Mouse (Mus musculus) neural tube, embryonic 13.5 days (tissue): ENCODE measurements around the gene Ccr3. TPM values are rescaled to one million over a fixed set of nuclear protein-coding genes. Genes with fewer than 3 reads are reported as not detected.
"Not testable (repeated sequence)": the region's sequence is repeated elsewhere in the genome, so short reads cannot be mapped to it uniquely, and the experiment has no call there.

Source experiments
- ATAC-seq: fragments of 200-750 bp; cut with Nextera tagmentation; 2 replicates; pipeline ENCODE4 v1.8.0; 2017; ENCODE audit warnings: low read depth, mild to moderate bottlenecking, moderate TSS enrichment, moderate library complexity
- H3K27ac ChIP-seq: fragments of 300-500 bp; sonication (generic); replicated peaks from 2 replicates; pipeline ENCODE4 v1.5.1; 2015; ENCODE audit warnings: moderate library complexity, mild to moderate bottlenecking, inconsistent platforms
- H3K27me3 ChIP-seq: fragments of 300-500 bp; sonication (generic); 2 replicates; pipeline ENCODE4 v1.6.1; 2015; ENCODE audit warnings: mild to moderate bottlenecking, inconsistent platforms
- H3K36me3 ChIP-seq: fragments of 300-500 bp; sonication (generic); 2 replicates; pipeline ENCODE4 v1.6.1; 2015; ENCODE audit warnings: mild to moderate bottlenecking, inconsistent platforms
- H3K4me1 ChIP-seq: fragments of 300-500 bp; sonication (generic); replicated peaks from 2 replicates; pipeline ENCODE4 v1.6.1; 2015; ENCODE audit warnings: inconsistent platforms
- H3K4me2 ChIP-seq: fragments of 300-500 bp; sonication (generic); 2 replicates; pipeline ENCODE4 v1.6.1; 2015; ENCODE audit warnings: inconsistent platforms, mild to moderate bottlenecking, moderate library complexity
- H3K4me3 ChIP-seq: fragments of 300-500 bp; sonication (generic); 2 replicates; pipeline ENCODE4 v1.5.1; 2015; ENCODE audit warnings: mild to moderate bottlenecking, inconsistent platforms
- H3K9ac ChIP-seq: fragments of 300-500 bp; sonication (generic); 2 replicates; pipeline ENCODE4 v1.6.1; 2015; ENCODE audit warnings: moderate library complexity, mild to moderate bottlenecking, inconsistent platforms
- H3K9me3 ChIP-seq: fragments of 300-500 bp; sonication (generic); 2 replicates; pipeline ENCODE4 v1.6.1; 2016; ENCODE audit warnings: inconsistent platforms
- WGBS: fragments of 180-500 bp; shearing (Covaris S2); methylation state at CpG from one replicate; pipeline ENCODE4 v1.1.7; 2015; 5-methylcytosine and 5-hydroxymethylcytosine counted together
- polyA plus RNA-seq: library from polyadenylated mRNA; unstranded; fragments of >200 nt; fragmentation: Nextera tagmentation; extraction: Ambion mirVana; gene quantifications from 2 replicates; pipeline ENCODE4 v1.2.1, GENCODE M21; 2015

Gene Ccr3
- polyA plus RNA-seq = not detected in 2 replicates

- 91% methylated on average over 1 of the region's 1 CpGs for WGBS
- no peak within 1 kb of the TSS for H3K4me2 ChIP-seq
- H3K36me3 ChIP-seq = no peaks in the 10 kb centered on the region
- H3K4me1 ChIP-seq = no peaks in the 10 kb centered on the region
- H3K4me3 ChIP-seq = no peak within 1 kb of the TSS
- H3K9ac ChIP-seq = no peak within 1 kb of the TSS
- no peak for ATAC-seq
- H3K9me3 ChIP-seq = no peaks in the 10 kb centered on the region
- H3K27ac ChIP-seq = no peak within 1 kb of the TSS
- no peaks in the 10 kb centered on the region for H3K27me3 ChIP-seq
Measured at GRCm38 (mm10) chr9:124021672-124022071, at the start of gene Ccr3. Gene Ccr3, plus strand, starts transcription at chr9:124021972.

DNA sequence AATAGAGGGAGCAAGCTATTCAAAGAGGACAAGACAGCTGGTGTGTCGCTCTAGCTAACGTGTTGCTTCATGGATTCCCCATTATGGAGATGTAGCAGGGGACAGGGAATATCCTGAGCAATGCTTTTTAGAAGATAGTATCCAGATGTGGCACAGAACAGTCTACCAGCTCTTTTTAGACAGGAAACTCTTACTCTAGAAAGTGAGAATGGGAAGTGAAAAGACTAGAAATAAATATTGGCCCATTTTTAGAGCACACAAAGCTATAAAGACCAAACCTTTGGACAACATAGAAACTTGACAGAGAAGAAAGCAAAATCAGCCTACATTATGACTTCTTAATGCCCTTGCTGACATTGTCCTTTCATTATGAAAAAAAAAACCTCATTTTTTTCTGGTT, 46.1 kb upstream of the Ccr3 start:
- Histone ChIP-seq H3K4me2 (no peak overlapping the region), H3K27me3 (no peaks in the 10 kb centered on the region), H3K4me1 (no peaks in the 10 kb centered on the region), H3K9me3 (no peaks in the 10 kb centered on the region), H3K27ac (no peak overlapping the region), H3K36me3 (no peaks in the 10 kb centered on the region), H3K9ac (no peak overlapping the region), H3K4me3 (no peak overlapping the region)
- WGBS = 81% methylated on average over 2 of the region's 2 CpGs
- ATAC-seq = no peak

DNA sequence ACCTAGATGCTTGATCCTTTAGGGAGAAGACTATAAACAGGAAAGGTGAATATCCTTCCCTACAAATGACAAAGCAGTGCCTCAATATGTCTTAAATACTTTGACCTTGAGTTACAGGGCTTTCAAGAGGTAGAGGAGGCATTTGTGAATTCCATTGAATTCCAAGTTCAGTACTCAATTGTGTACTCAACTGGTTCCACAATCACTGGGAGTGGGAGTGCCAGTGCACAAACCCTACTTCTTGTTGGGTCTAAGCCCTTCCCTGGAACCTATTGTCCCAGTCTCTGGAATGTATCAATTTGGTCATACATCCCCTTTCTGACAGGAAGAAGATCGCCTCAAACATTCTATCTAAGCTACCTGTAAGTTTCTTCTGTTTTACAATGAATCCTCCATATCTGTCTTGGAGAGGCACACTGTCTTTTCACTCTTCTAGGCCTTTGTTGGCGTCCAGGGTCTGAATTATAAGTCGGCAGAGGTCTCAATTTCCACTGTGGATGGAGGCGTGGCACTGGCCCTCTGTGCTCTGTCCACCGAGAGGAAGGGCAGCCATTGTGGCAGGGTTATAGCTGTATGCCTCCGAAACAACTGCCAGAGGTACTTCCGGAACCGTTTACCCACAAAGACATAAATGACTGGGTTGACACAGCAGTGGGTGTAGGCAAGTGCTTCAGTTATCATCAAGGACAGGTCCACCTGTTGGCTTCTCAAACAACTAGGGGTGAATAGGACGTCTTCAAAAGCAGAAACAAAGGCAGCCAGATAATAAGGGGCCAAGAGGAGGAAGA, 44.7 kb upstream of the Ccr3 start:
- 80% methylated on average over 9 of the region's 9 CpGs for WGBS
- no peak overlapping the region for H3K4me2 ChIP-seq
- no peaks in the 10 kb centered on the region for H3K27me3 ChIP-seq
- H3K27ac ChIP-seq = no peak overlapping the region
- no peak for ATAC-seq
- H3K4me1 ChIP-seq = no peaks in the 10 kb centered on the region
- no peak overlapping the region for H3K9ac ChIP-seq
- no peaks in the 10 kb centered on the region for H3K9me3 ChIP-seq
- no peak overlapping the region for H3K4me3 ChIP-seq
- no peaks in the 10 kb centered on the region for H3K36me3 ChIP-seq

DNA sequence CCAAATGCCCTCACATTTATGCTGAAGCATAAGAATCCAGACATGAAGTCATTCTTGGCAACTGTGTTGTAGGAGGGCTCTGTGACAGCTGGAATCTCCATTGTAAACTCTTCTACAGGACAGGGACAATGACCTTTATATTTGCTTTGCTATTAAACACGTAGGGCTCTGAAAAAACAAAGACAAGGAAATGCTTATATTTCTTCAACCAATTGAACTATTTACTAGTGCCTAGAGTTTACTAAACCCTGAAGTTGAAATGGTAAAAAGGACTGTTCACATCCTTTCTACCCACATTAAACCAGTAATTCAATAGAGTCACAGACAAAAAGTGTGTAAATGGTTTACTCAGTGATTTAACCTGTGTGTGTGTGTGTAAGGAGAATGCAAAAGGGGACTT, 43.5 kb upstream of the Ccr3 start, which contains the start of gene Ccr1l1:
TSS of gene Ccr1l1 (minus strand) at position 101 of the 400 bp plus-strand sequence.
- no peak within 1 kb of the TSS for H3K9ac ChIP-seq
- no peaks in the 10 kb centered on the region for H3K27me3 ChIP-seq
- H3K36me3 ChIP-seq = no peaks in the 10 kb centered on the region
- 68% methylated on average over 1 of the region's 1 CpGs for WGBS
- ATAC-seq = no peak
- no peaks in the 10 kb centered on the region for H3K9me3 ChIP-seq
- H3K4me1 ChIP-seq = no peaks in the 10 kb centered on the region
- H3K4me2 ChIP-seq = no peak within 1 kb of the TSS
- no peak within 1 kb of the TSS for H3K4me3 ChIP-seq
- H3K27ac ChIP-seq = no peak within 1 kb of the TSS

- whole genome bisulfite sequencing = no CpG with 5 or more reads among the region's 3 CpGs
- not testable (repeated sequence) for H3K27me3 ChIP-seq, H3K27ac ChIP-seq, H3K9me3 ChIP-seq, H3K4me3 ChIP-seq, H3K9ac ChIP-seq, H3K36me3 ChIP-seq, H3K4me1 ChIP-seq, H3K4me2 ChIP-seq, ATAC-seq
Measured at GRCm38 (mm10) chr9:123980858-123981475, 40.8 kb upstream of the Ccr3 start.

- H3K27ac ChIP-seq = no peak overlapping the region
- no peak for ATAC-seq
- H3K4me3 ChIP-seq = no peak overlapping the region
- H3K27me3 ChIP-seq = no peaks in the 10 kb centered on the region
- H3K9me3 ChIP-seq = no peaks in the 10 kb centered on the region
- no peak overlapping the region for H3K9ac ChIP-seq
- no peaks in the 10 kb centered on the region for H3K36me3 ChIP-seq
- H3K4me1 ChIP-seq = no peaks in the 10 kb centered on the region
- no peak overlapping the region for H3K4me2 ChIP-seq
- WGBS = 82% methylated on average over 4 of the region's 4 CpGs
Measured at GRCm38 (mm10) chr9:123981909-123982308, 39.9 kb upstream of the Ccr3 start.

DNA sequence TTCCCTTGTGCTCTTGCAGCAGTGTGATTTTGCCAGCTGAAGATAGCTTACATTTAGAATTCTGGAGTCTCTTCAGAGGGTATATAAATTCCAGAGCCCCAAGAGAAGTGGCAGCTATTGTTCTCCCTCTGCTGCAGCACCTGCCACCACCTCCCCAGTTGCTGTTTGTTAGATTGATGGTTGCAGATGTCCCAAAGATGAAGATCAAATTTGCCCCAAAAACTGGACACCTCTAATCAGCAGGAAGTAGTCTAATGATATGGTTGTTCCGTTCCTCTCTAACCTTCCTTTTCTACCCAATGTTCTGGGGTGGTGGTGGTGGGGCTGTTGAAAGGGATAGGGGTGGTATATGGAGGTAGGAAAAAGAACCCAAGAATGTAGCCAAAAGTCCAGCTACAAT, 39.1 kb upstream of the Ccr3 start:
- H3K36me3 ChIP-seq = no peaks in the 10 kb centered on the region
- H3K9me3 ChIP-seq = no peaks in the 10 kb centered on the region
- no peak for ATAC-seq
- H3K4me3 ChIP-seq = no peak overlapping the region
- no peak overlapping the region for H3K4me2 ChIP-seq
- no peaks in the 10 kb centered on the region for H3K27me3 ChIP-seq
- no peaks in the 10 kb centered on the region for H3K4me1 ChIP-seq
- WGBS = 87% methylated on average over 1 of the region's 1 CpGs
- no peak overlapping the region for H3K27ac ChIP-seq
- H3K9ac ChIP-seq = no peak overlapping the region

DNA sequence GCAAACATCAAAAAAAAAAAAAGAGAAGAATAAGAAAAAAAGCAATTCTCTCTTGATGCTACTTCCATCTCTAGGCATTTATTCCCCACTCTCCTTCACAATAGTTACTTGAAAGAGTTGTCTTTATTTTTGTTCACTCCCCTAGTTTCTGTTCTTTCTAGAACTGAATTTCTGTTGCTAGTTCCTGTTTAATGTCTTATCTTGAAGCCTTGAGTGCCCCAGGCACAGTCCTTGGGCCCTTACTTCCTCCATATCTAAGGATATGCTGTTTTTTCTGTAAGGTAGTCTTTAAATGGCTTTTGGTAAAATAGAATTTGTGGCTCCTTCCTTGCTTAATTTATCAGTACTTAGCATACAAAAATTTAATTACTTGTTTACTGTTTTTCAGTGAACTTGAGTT, 36.8 kb upstream of the Ccr3 start:
- Histone ChIP-seq H3K27ac (no peak overlapping the region), H3K4me1 (no peaks in the 10 kb centered on the region), H3K9me3 (no peaks in the 10 kb centered on the region), H3K9ac (no peak overlapping the region), H3K27me3 (no peaks in the 10 kb centered on the region), H3K36me3 (no peaks in the 10 kb centered on the region), H3K4me3 (no peak overlapping the region), H3K4me2 (no peak overlapping the region)
- no peak for ATAC-seq

GRCm38 (mm10) chr9:123986217-123986616, 35.6 kb upstream of the Ccr3 start:
- 85% methylated on average over 2 of the region's 2 CpGs for WGBS
- no peak overlapping the region for H3K4me3 ChIP-seq
- H3K9ac ChIP-seq = no peak overlapping the region
- H3K4me1 ChIP-seq = no peaks in the 10 kb centered on the region
- no peak overlapping the region for H3K27ac ChIP-seq
- H3K9me3 ChIP-seq = no peaks in the 10 kb centered on the region
- ATAC-seq = no peak
- H3K4me2 ChIP-seq = no peak overlapping the region
- H3K27me3 ChIP-seq = no peaks in the 10 kb centered on the region
- no peaks in the 10 kb centered on the region for H3K36me3 ChIP-seq

DNA sequence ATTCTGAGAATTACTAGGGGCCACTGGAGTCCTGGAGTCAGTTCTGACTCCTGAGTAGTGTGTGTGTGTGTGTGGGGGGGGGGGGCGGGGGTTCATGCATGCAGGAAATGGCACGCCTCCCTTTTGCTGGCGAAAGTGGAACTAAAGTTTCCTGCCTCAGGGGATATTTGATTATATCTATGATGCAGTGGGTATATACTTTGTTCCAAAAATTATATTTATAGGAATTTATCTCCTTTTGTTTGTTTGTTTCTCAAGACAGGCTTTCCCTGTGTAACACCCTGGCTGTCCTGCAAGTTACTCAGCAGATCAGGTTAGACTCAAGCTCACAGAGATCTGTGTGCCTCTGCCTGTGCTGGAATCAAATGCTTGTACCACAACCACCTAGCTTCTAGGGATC, 32.1 kb upstream of the Ccr3 start:
- 94% methylated on average over 3 of the region's 3 CpGs for WGBS
- Histone ChIP-seq H3K9ac (no peak overlapping the region), H3K4me1 (no peaks in the 10 kb centered on the region), H3K4me3 (no peak overlapping the region), H3K4me2 (no peak overlapping the region), H3K9me3 (no peaks in the 10 kb centered on the region), H3K36me3 (no peaks in the 10 kb centered on the region), H3K27me3 (no peaks in the 10 kb centered on the region), H3K27ac (no peak overlapping the region)
- ATAC-seq = no peak

- H3K4me1 ChIP-seq = no peaks in the 10 kb centered on the region
- no peak overlapping the region for H3K4me3 ChIP-seq
- H3K27ac ChIP-seq = no peak overlapping the region
- WGBS = 58% methylated on average over 1 of the region's 1 CpGs
- no peaks in the 10 kb centered on the region for H3K36me3 ChIP-seq
- no peak for ATAC-seq
- no peak overlapping the region for H3K4me2 ChIP-seq
- H3K9me3 ChIP-seq = no peaks in the 10 kb centered on the region
- no peak overlapping the region for H3K9ac ChIP-seq
- no peaks in the 10 kb centered on the region for H3K27me3 ChIP-seq
Measured at GRCm38 (mm10) chr9:123991312-123991906, 30.4 kb upstream of the Ccr3 start.

DNA sequence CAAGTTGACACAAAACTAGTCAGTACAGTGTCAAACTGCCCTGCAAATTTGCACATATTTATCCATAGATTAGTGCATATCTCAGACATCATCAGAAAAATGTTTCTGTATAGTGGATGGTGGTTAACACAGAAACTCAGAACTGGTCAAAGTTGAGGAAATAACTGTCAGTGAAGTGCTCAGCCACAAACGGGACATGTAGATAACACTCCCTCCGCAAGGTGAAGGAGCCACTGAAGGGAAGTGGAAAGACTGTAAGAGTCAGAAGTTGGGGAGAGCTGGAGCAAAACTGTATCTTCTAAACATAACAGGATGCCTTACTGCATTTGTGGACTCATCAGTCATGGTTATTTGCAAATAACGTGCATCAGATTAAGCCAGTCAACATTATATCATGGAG, 24.1 kb upstream of the Ccr3 start:
- Histone ChIP-seq H3K27me3 (no peaks in the 10 kb centered on the region), H3K9ac (no peak overlapping the region), H3K36me3 (no peaks in the 10 kb centered on the region), H3K9me3 (no peaks in the 10 kb centered on the region), H3K4me1 (no peaks in the 10 kb centered on the region), H3K4me3 (no peak overlapping the region), H3K4me2 (no peak overlapping the region), H3K27ac (no peak overlapping the region)
- no peak for ATAC-seq
- 82% methylated on average over 3 of the region's 3 CpGs for WGBS
